Mouse (Mus musculus) heart, adult 2 months (tissue): ENCODE data around the gene Mrgpre. TPM values are rescaled to one million over a fixed set of nuclear protein-coding genes. Genes with fewer than 3 reads are reported as not detected.
A peak's percentile ranks its signal among the peaks of the same experiment; 100 is the strongest.

Experiments
- DNase-seq, 2 experiments: peaks; one replicate each; pipeline ENCODE4 v3.0.0; 2021
- H3K27ac ChIP-seq: fragments of 200-600 bp; 2 replicates; pipeline ENCODE4 v1.8.1; 2022
- H3K27me3 ChIP-seq: fragments of 200-500 bp; 2 replicates; pipeline ENCODE4 v1.6.1; 2012; ENCODE audit warnings: mild to moderate bottlenecking, low read length, inconsistent platforms, mixed read lengths; ENCODE audit not compliant: control insufficient read depth, insufficient read depth
- H3K36me3 ChIP-seq: fragments of 200-500 bp; 2 replicates; pipeline ENCODE4 v1.6.1; 2012; ENCODE audit warnings: low read length, inconsistent platforms; ENCODE audit not compliant: control insufficient read depth, insufficient read depth
- H3K4me1 ChIP-seq: fragments of 200-500 bp; 2 replicates; pipeline ENCODE4 v1.6.1; 2011; ENCODE audit warnings: low read length; ENCODE audit not compliant: control insufficient read depth, insufficient read depth
- H3K4me3 ChIP-seq: fragments of 200-600 bp; 2 replicates; pipeline ENCODE4 v1.8.1; 2022
- H3K79me2 ChIP-seq: fragments of 200-500 bp; replicated peaks from 2 replicates; pipeline ENCODE4 v1.6.1; 2012; ENCODE audit warnings: mild to moderate bottlenecking, inconsistent platforms, low read length, moderate library complexity, mixed read lengths; ENCODE audit not compliant: control insufficient read depth, insufficient read depth
- H3K9ac ChIP-seq: fragments of 200-500 bp; 2 replicates; pipeline ENCODE4 v1.6.1; 2012; ENCODE audit warnings: low read depth, mild to moderate bottlenecking, control low read depth, inconsistent platforms, low read length, mixed read lengths
- CTCF ChIP-seq: fragments of 200-600 bp; IDR thresholded peaks from 2 replicates; pipeline ENCODE4 v1.8.1; 2022; ENCODE audit warnings: antibody characterized with exemption, mild to moderate bottlenecking, moderate library complexity
- EP300 ChIP-seq: fragments of 200-500 bp; IDR thresholded peaks from 2 replicates; pipeline ENCODE4 v1.6.1; 2011; ENCODE audit warnings: low read depth, low read length, control low read depth; ENCODE audit not compliant: insufficient read depth
- POLR2A ChIP-seq: fragments of 200-500 bp; IDR thresholded peaks from 2 replicates; pipeline ENCODE4 v1.6.1; 2011; ENCODE audit warnings: mild to moderate bottlenecking, low read depth, low read length, control low read depth; ENCODE audit not compliant: insufficient read depth
- WGBS: fragments of 180-500 bp; shearing (Covaris S2); methylation state at CpG from one replicate; pipeline ENCODE4 v1.1.7; 2018; 5-methylcytosine and 5-hydroxymethylcytosine counted together
- intact Hi-C: fragments of 180-260 bp; cut with DNase I; formaldehyde crosslinking; loops from one replicate; pipeline ENCODE4 v1.15.1; 2025
- polyA plus RNA-seq: library from polyadenylated mRNA; depleted of rRNA; stranded (reverse); fragments of >200 nt; gene quantifications from 2 replicates; pipeline ENCODE4 v1.2.3, GENCODE M21; 2012
- total RNA-seq, 2 experiments: library from RNA; stranded (reverse); gene quantifications; 2 replicates each; pipeline ENCODE4 v1.2.3; 2021

Gene Mrgpre
- total and polyA plus RNA-seq, 3 experiments: 1.2 to 1.9 (median 1.3) TPM

DNA sequence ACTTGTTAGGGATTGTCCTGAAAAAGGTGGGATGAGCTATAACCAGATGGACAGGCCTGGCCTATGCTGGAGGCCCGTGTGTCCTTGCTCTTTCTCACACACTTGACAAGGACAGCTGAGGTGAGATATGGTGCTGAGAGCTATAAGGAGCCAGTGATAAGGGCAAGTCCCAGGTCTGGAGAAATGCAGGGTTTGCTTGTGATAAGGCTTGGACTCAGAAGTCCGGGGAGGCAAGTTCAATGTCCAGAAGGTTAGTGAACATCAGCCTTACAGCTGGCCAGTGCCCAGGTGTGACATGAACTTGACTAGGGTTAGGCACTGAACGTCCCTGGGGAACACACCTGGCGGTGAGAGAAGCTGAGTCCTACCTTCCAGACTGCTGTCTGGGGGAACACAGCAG, 32.2 kb downstream of the Mrgpre start:
- DNase-seq: no peak
- intact Hi-C loops: no loop called here
- H3K4me1 ChIP-seq: peaks cover 2% of the 10 kb centered on the region
- no peak overlapping the region for H3K4me3 ChIP-seq
- H3K36me3 ChIP-seq: no peaks in the 10 kb centered on the region
- WGBS: 49% methylated on average over 4 of the region's 4 CpGs
- H3K9ac ChIP-seq: no peak overlapping the region
- no peaks in the 10 kb centered on the region for H3K27me3 ChIP-seq
- H3K79me2 ChIP-seq: no peaks in the 10 kb centered on the region
- no peak overlapping the region for H3K27ac ChIP-seq
- TF ChIP-seq POLR2A (no peak), EP300 (no peak), CTCF (no peak)

DNA sequence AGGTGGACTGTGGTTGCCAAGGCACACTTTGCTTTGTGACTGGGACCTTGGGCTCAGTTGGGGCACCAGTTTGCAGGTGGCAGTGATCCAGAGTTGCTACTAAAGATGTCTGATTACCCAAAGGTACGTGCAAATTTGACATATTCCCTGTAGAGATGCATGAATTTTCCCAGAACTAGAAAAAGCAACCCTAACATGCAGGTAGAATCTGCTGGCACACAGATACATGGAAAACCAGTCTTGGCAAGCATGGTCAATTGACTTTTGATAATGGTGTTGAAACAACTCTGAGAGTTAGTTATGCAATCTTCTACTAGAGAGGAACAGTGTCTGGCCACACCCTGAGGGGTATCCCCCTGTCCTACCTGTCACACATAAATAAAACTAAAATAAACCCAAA, 32.9 kb downstream of the Mrgpre start:
- Histone ChIP-seq H3K79me2 (no peaks in the 10 kb centered on the region), H3K4me3 (no peak overlapping the region), H3K27me3 (no peaks in the 10 kb centered on the region), H3K4me1 (peaks cover 2% of the 10 kb centered on the region), H3K9ac (no peak overlapping the region), H3K36me3 (no peaks in the 10 kb centered on the region), H3K27ac (no peak overlapping the region)
- TF ChIP-seq POLR2A (no peak), EP300 (no peak), CTCF (no peak)
- intact Hi-C loops: no loop called here
- 68% methylated on average over 1 of the region's 1 CpGs for WGBS
- DNase-seq: no peak

DNA sequence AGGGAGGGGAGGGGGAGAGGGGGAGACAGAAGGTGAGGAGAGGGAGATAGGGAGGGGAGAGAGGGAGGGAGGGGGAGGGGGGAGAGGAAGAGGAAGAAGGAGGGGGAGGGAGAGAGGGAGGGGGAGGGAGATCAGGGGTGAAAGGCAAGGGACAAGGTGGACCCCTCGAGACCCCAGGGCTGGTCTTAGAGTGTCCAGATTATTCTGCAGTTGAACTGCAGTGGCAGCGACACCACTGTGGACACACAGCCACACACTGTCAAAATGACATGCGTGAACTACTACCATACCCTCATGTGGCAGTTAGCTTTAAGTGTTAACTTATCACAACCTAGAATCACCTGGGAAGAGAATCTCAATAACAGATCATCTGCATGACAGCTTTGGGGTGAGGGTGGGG, 35.3 kb downstream of the Mrgpre start:
- Histone ChIP-seq H3K4me3 (no peak overlapping the region), H3K36me3 (no peaks in the 10 kb centered on the region), H3K27ac (no peak overlapping the region), H3K4me1 (peaks cover 2% of the 10 kb centered on the region), H3K9ac (no peak overlapping the region), H3K79me2 (no peaks in the 10 kb centered on the region), H3K27me3 (no peaks in the 10 kb centered on the region)
- no peak for DNase-seq
- TF ChIP-seq POLR2A (no peak), EP300 (no peak), CTCF (no peak)
- 59% methylated on average over 3 of the region's 3 CpGs for WGBS
- intact Hi-C loops: loop anchor here (5.0 kb wide), 1 partner anchor 162 kb away; no protein-coding TSS in a partner anchor

DNA sequence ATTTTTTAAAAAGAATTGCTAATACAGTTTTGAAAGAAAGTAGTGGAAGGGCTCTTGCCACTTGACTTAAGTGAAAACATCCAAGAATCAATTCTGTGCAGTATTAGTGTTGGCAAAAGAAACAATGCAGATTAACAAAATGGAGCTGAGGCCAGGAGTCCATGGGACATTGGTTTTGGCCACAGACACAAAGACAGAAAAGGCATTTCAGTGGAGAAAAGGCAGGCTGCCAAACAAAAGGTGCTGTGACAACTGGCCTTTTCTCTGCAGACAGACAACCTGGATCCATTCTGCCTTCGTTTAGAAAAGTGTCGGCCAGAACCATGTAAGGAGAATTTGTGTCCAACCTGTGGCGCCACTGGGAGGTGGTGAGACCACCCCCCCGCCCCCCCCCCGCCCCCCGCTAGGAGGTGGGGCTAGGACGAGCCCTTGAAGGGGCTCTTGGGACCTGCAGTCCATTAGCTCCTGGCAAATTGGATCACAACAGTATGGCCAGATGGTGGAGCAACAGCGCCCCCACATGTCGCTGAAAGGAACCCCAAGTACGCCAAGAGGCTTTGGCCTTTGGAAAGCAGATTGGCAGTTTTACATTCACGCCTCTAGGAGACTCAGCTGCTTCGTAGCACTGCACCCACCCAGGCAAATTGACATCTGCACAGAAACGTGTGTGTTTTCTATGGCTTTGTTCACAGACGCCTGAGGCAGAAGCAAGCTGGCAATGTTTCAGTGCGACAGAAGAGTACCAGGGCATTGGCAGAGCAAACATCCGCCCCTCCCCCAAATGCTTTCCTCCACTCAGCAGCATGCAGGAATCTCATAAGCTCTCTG, 36.0 kb downstream of the Mrgpre start:
- Histone ChIP-seq H3K36me3 (no peaks in the 10 kb centered on the region), H3K4me1 (peaks cover 2% of the 10 kb centered on the region), H3K9ac (no peak overlapping the region), H3K27me3 (no peaks in the 10 kb centered on the region), H3K79me2 (no peaks in the 10 kb centered on the region), H3K27ac (no peak overlapping the region), H3K4me3 (no peak overlapping the region)
- peak; percentile 88 for TF ChIP-seq CTCF
- peak; percentile 97 for TF ChIP-seq EP300
- no peak for TF ChIP-seq POLR2A
- DNase-seq: peak; percentile 85 to 91
- 5% methylated on average over 16 of the region's 16 CpGs for WGBS
- intact Hi-C loops: loop anchor here (1.0 to 5.0 kb wide), 2 partner anchors 42 to 161 kb away; no protein-coding TSS in a partner anchor

DNA sequence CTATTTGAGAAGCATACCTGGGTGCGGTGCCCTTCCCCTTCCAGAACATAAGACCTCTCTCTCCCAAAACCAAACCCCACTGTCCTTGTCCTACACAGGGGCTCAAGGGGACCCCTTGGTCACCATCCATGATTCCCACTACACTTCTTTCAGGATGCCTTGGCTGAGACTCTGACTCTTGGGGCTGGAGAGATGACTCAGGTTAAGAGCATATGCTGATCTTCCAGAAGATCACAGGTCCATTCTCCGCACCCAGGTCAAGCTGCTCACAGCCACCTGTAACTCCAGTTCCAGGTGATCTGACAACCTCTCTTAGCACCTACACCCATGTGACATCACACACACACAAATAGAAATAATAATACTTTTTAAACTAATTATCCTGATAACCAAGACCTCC, 43.6 kb downstream of the Mrgpre start:
- Histone ChIP-seq H3K36me3 (no peaks in the 10 kb centered on the region), H3K27ac (peak overlapping the region; percentile 91), H3K27me3 (no peaks in the 10 kb centered on the region), H3K4me3 (peak overlapping the region; percentile 90), H3K79me2 (no peaks in the 10 kb centered on the region), H3K9ac (peak overlapping the region; percentile 78), H3K4me1 (peaks cover 13% of the 10 kb centered on the region)
- TF ChIP-seq POLR2A: no peak
- no peak for TF ChIP-seq EP300
- no peak for TF ChIP-seq CTCF
- intact Hi-C loops: no loop called here
- WGBS: 30% methylated on average over 2 of the region's 2 CpGs
- no peak for DNase-seq

DNA sequence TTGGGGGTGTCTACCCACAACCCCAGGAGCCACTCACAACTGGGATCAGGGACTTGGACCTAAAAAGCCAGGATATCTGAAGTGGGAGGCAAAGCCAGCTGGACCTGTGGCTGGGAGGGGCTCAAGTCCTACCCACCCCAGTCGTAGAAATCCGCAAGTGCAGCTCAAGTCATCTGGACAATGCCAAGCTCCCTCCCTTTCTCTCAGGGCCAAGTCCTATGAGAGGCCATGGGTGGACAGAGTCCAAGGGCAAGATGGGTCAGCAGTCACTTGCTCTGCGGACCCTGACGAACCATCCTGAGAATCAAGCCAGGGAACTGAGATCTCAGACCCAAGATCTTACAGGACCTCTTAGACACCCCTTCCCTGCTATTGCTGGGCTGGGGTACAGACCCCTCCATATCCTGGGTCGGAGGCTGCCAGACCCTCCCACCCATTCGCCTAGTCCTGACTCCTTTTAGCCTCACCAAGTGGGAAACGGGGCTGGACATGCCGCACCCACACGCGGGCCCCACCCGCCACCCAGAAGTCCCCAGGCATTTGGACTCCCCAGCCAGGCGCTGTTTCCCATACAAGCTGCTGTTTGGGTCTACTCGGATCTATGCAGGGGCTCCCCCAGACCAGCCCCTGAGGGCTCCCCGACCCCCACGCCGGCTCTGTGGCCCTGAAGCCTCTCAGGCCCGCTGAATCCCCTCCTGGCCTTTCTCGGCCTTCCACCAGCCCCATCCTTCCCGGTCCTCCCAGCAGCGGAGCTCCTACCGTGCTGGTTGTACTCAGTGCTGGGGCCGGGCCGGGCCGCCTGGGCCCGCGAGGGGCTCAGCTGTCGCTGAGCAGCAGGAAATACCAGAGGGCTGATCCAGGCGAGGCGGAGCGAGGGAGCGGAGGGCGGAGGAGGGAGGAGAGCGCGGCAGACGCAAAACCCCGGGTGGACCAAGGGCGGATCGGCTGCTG, 44.5 kb downstream of the Mrgpre start:
- WGBS: 3% methylated on average over 37 of the region's 38 CpGs
- Histone ChIP-seq H3K36me3 (no peaks in the 10 kb centered on the region), H3K4me1 (peaks cover 13% of the 10 kb centered on the region), H3K27me3 (no peaks in the 10 kb centered on the region), H3K27ac (peak overlapping the region; percentile 91), H3K4me3 (peak overlapping the region; percentile 90), H3K9ac (peak overlapping the region; percentile 78), H3K79me2 (no peaks in the 10 kb centered on the region)
- intact Hi-C loops: no loop called here
- DNase-seq: peak; percentile 88 to 89
- TF ChIP-seq POLR2A: peak; percentile 70
- 0 out of 2 replicates have a peak, but pooled peaks have one; percentile 38 for TF ChIP-seq EP300
- 0 out of 2 replicates have a peak, but pooled peaks have one; percentile 3 for TF ChIP-seq CTCF
